In genomic region chr8:75030453-75031024, GRCm38 (mm10) we compare ENCODE assay signal across 21 mouse cellular contexts. TPM values are rescaled to one million over a fixed set of nuclear protein-coding genes. Genes with fewer than 3 reads are reported as not detected.
DNase-seq lines count a peak whose midpoint lies in the region; ATAC-seq and TF ChIP-seq lines count a peak whose summit lies in the region.
"Had no signal": no experiment of that assay in that cellular context is flagged by ENCODE, and none has a peak within 500 bp of the region (broad histone marks: within the 10 kb centered on the region; RNA-seq: fewer than 3 reads in every experiment).

No protein-coding gene starts in this region.

- H3K4me2 ChIP-seq in liver, embryonic 14.5 days (ENCODE audit: low read depth) = no peak overlapping the region
- H3K4me2 ChIP-seq in liver, postnatal 0 days (ENCODE audit: low read depth, low read length) = no peak overlapping the region
- H3K4me2 ChIP-seq in stomach, postnatal 0 days (replicated peaks; ENCODE audit: low read depth) = no peak overlapping the region
- H3K4me2 ChIP-seq in forebrain, embryonic 14.5 days (ENCODE audit: low read length) = no peak overlapping the region
- H3K4me2 ChIP-seq: forebrain, embryonic 12.5 days; hindbrain, embryonic 12.5 days; limb, embryonic 13.5 days; liver, embryonic 13.5 days; neural tube, embryonic 12.5 days had no signal

- intact Hi-C loops in heart, postnatal 10 days (cut with DNase I) = no loop called here

- no peak overlapping the region for H3K9ac ChIP-seq in liver, embryonic 14.5 days (replicated peaks)
- H3K9ac ChIP-seq in liver, postnatal 0 days (replicated peaks) = no peak overlapping the region
- H3K9ac ChIP-seq in stomach, postnatal 0 days (ENCODE audit: low read length) = no peak overlapping the region
- no peak overlapping the region for H3K9ac ChIP-seq in forebrain, embryonic 14.5 days (ENCODE audit: low read length)
- H3K9ac ChIP-seq: forebrain, embryonic 12.5 days; hindbrain, embryonic 12.5 days; limb, embryonic 13.5 days; liver, embryonic 13.5 days; neural tube, embryonic 12.5 days had no signal

- ATAC-seq in liver, embryonic 14.5 days (ENCODE audit: insufficient read depth) = no peak
- ATAC-seq in liver, postnatal 0 days = no peak
- ATAC-seq in G1E (ENCODE audit: extremely low read depth, insufficient number of reproducible peaks, low FRiP score, poor library complexity, severe bottlenecking) = no peak
- no peak for ATAC-seq in stomach, postnatal 0 days (ENCODE audit: low FRiP score, low TSS enrichment)
- ATAC-seq in forebrain, embryonic 14.5 days = no peak
- ATAC-seq: inflammation-experienced regulatory T-cells, adult 6 months had no signal

- no peaks in the 10 kb centered on the region for H3K9me3 ChIP-seq in liver, embryonic 14.5 days (ENCODE audit: control insufficient read depth, low read length)
- H3K9me3 ChIP-seq in liver, postnatal 0 days (ENCODE audit: low read length) = no peaks in the 10 kb centered on the region
- no peaks in the 10 kb centered on the region for H3K9me3 ChIP-seq in G1E (replicated peaks)
- no peaks in the 10 kb centered on the region for H3K9me3 ChIP-seq in stomach, postnatal 0 days (ENCODE audit: control insufficient read depth, low read length)
- H3K9me3 ChIP-seq in forebrain, embryonic 14.5 days (replicated peaks; ENCODE audit: control insufficient read depth, low read length) = no peaks in the 10 kb centered on the region
- H3K9me3 ChIP-seq: forebrain, embryonic 12.5 days; hindbrain, embryonic 12.5 days; limb, embryonic 13.5 days; liver, embryonic 13.5 days; megakaryocyte, embryonic 14.5 days; neural tube, embryonic 12.5 days had no signal

- TF ChIP-seq EP300 in liver, embryonic 14.5 days (IDR thresholded peaks at IDR 0.05; ENCODE audit: low read depth) = no peak
- no peak for TF ChIP-seq EP300 in liver, postnatal 0 days (IDR thresholded peaks at IDR 0.05; ENCODE audit: low read depth)
- TF ChIP-seq EP300 in stomach, postnatal 0 days (optimal IDR thresholded peaks at IDR 0.05) = no peak

- peaks cover 20% of the 10 kb centered on the region for H3K36me3 ChIP-seq in liver, embryonic 14.5 days (replicated peaks; ENCODE audit: control insufficient read depth, insufficient read depth, low read depth)
- H3K36me3 ChIP-seq in liver, postnatal 0 days (replicated peaks; ENCODE audit: insufficient read depth, low read length) = peaks cover 18% of the 10 kb centered on the region
- H3K36me3 ChIP-seq in G1E (replicated peaks) = peaks cover 56% of the 10 kb centered on the region
- H3K36me3 ChIP-seq in stomach, postnatal 0 days (ENCODE audit: control insufficient read depth, insufficient read depth, low read length) = peaks cover 6% of the 10 kb centered on the region; the same call in 1 of the 2 replicates
- peaks cover 45% of the 10 kb centered on the region for H3K36me3 ChIP-seq in forebrain, embryonic 14.5 days (ENCODE audit: control insufficient read depth, insufficient read depth, low read length)

- H3K4me1 ChIP-seq in liver, embryonic 14.5 days (replicated peaks; ENCODE audit: control insufficient read depth in 2 of 2, insufficient read depth in 2 of 2, low read length in 1 of 2) = peaks cover 0 to 11% of the 10 kb centered on the region in 2 experiments; a peak in 3 of 4 replicates
- H3K4me1 ChIP-seq in liver, postnatal 0 days (ENCODE audit: insufficient read depth) = peaks cover 12% of the 10 kb centered on the region; the same call in 1 of the 2 replicates
- peaks cover 19% of the 10 kb centered on the region for H3K4me1 ChIP-seq in G1E (ENCODE audit: insufficient read depth, low read depth, low read length)
- no peaks in the 10 kb centered on the region for H3K4me1 ChIP-seq in stomach, postnatal 0 days (replicated peaks; ENCODE audit: control insufficient read depth, insufficient read depth)
- no peaks in the 10 kb centered on the region for H3K4me1 ChIP-seq in forebrain, embryonic 14.5 days (ENCODE audit: control insufficient read depth, insufficient read depth, low read length)

- H3K4me3 ChIP-seq in liver, embryonic 14.5 days (ENCODE audit: insufficient read depth in 1 of 2, low read depth in 2 of 2, low read length in 2 of 2) = no peak overlapping the region
- no peak overlapping the region for H3K4me3 ChIP-seq in liver, postnatal 0 days (ENCODE audit: low read depth, low read length)
- no peak overlapping the region for H3K4me3 ChIP-seq in G1E (ENCODE audit: low read depth, low read length)
- no peak overlapping the region for H3K4me3 ChIP-seq in stomach, postnatal 0 days (ENCODE audit: low read depth, low read length)
- no peak overlapping the region for H3K4me3 ChIP-seq in forebrain, embryonic 14.5 days (ENCODE audit: low read depth, low read length)
- H3K4me3 ChIP-seq: forebrain, embryonic 12.5 days; hindbrain, embryonic 12.5 days; limb, embryonic 13.5 days; liver, embryonic 13.5 days; megakaryocyte, embryonic 14.5 days; neural tube, embryonic 12.5 days had no signal

- peak; percentile 53 for DNase-seq in heart, adult 11 months
- no peak for DNase-seq in heart, postnatal 10 days
- no peak for DNase-seq in liver, embryonic 14.5 days (ENCODE audit: low read depth in 3 of 3, low spot score in 3 of 3)
- DNase-seq in liver, postnatal 0 days = no peak
- DNase-seq in G1E (ENCODE audit: low spot score) = no peak
- DNase-seq in stomach, postnatal 0 days (ENCODE audit: low spot score) = no peak
- no peak for DNase-seq in forebrain, embryonic 14.5 days (ENCODE audit: low spot score)
- DNase-seq: B cell, adult 2 months; cerebellum, adult 2 months; gastrocnemius, postnatal 10 days; kidney, adult 9 months; kidney, postnatal 4 days; liver, embryonic 13.5 days; lung, postnatal 14 days; thymus, postnatal 36 days had no signal

- no peaks in the 10 kb centered on the region for H3K27me3 ChIP-seq in liver, embryonic 14.5 days (ENCODE audit: control insufficient read depth, insufficient read depth, low read length)
- H3K27me3 ChIP-seq in liver, postnatal 0 days (ENCODE audit: insufficient read depth, low read length) = no peaks in the 10 kb centered on the region
- no peaks in the 10 kb centered on the region for H3K27me3 ChIP-seq in G1E (ENCODE audit: insufficient read depth, low read length)
- no peaks in the 10 kb centered on the region for H3K27me3 ChIP-seq in stomach, postnatal 0 days (ENCODE audit: control insufficient read depth, insufficient read depth, low read length)
- H3K27me3 ChIP-seq in forebrain, embryonic 14.5 days (replicated peaks; ENCODE audit: control insufficient read depth, insufficient read depth, low read length) = no peaks in the 10 kb centered on the region
- H3K27me3 ChIP-seq: forebrain, embryonic 12.5 days; hindbrain, embryonic 12.5 days; limb, embryonic 13.5 days; liver, embryonic 13.5 days; megakaryocyte, embryonic 14.5 days; neural tube, embryonic 12.5 days had no signal

- no peak overlapping the region for H3K27ac ChIP-seq in liver, embryonic 14.5 days
- no peak overlapping the region for H3K27ac ChIP-seq in liver, postnatal 0 days (ENCODE audit: low read depth)
- no peak overlapping the region for H3K27ac ChIP-seq in stomach, postnatal 0 days (replicated peaks)
- no peak overlapping the region for H3K27ac ChIP-seq in forebrain, embryonic 14.5 days (ENCODE audit: low read depth, low read length)
- H3K27ac ChIP-seq: forebrain, embryonic 12.5 days; hindbrain, embryonic 12.5 days; limb, embryonic 13.5 days; liver, embryonic 13.5 days; neural tube, embryonic 12.5 days had no signal

- TF ChIP-seq CTCF in liver, embryonic 14.5 days (IDR thresholded peaks at IDR 0.05; ENCODE audit: low read depth) = peak; percentile 31; the same call in 1 of the 2 replicates
- no peak for TF ChIP-seq CTCF in liver, postnatal 0 days (IDR thresholded peaks at IDR 0.05; ENCODE audit: low read depth)
- TF ChIP-seq CTCF in G1E (IDR thresholded peaks at IDR 0.05; ENCODE audit: low read depth, low read length) = 0 out of 2 replicates have a peak, but pooled peaks have one; percentile 4
- peak; percentile 37 for TF ChIP-seq CTCF in stomach, postnatal 0 days (IDR thresholded peaks at IDR 0.05; ENCODE audit: low read depth)

- WGBS in liver, embryonic 14.5 days (ENCODE audit: insufficient replicate concordance) = 74% methylated on average over 3 of the region's 3 CpGs
- 90% methylated on average over 3 of the region's 3 CpGs for WGBS in liver, postnatal 0 days (ENCODE audit: insufficient replicate concordance)
- WGBS in stomach, postnatal 0 days = 87% methylated on average over 3 of the region's 3 CpGs
- 95% methylated on average over 3 of the region's 3 CpGs for WGBS in forebrain, embryonic 14.5 days

RNA-seq across cellular contexts. Expression of gene Tom1, which starts 3.0 kb away (rescaled TPM):
- 10 to 100 TPM; 68.8 to 70.6 TPM for total RNA-seq in heart, postnatal 10 days (2021)
- polyA plus RNA-seq in liver, embryonic 14.5 days (2012; rRNA removed) = 5.9 and 6.1 TPM in 2 replicates
- 9.2 and 9.6 TPM in 2 replicates for polyA plus RNA-seq in liver, embryonic 14.5 days (2014; fragmentation: Nextera tagmentation; extraction: Ambion mirVana)
- 16.6 and 17.9 TPM in 2 replicates for polyA plus RNA-seq in liver, postnatal 0 days (2015; fragmentation: Nextera tagmentation; extraction: Ambion mirVana)
- 42.6 and 55.8 TPM in 2 replicates for total RNA-seq in G1E (2014; fragmentation: Nextera tagmentation)
- 27.7 and 29.4 TPM in 2 replicates for total RNA-seq in G1E (2017)
- polyA plus RNA-seq in G1E (2012) = 15.4 and 17.4 TPM in 2 replicates
- polyA plus RNA-seq in stomach, postnatal 0 days (2015; fragmentation: Nextera tagmentation; extraction: Ambion mirVana) = 39.2 and 45.6 TPM in 2 replicates
- 16.5 and 16.9 TPM in 2 replicates for polyA plus RNA-seq in forebrain, embryonic 14.5 days (2014; fragmentation: Nextera tagmentation; extraction: Ambion mirVana)

RNA-seq across cellular contexts. Expression of gene Hmgxb4, which starts 37.4 kb away (rescaled TPM):
- total RNA-seq in heart, postnatal 10 days (2021) = 10 to 100 TPM; 16.9 to 19.0 TPM
- 10.4 and 13.2 TPM in 2 replicates for polyA plus RNA-seq in liver, embryonic 14.5 days (2012; rRNA removed)
- 10.3 and 14.5 TPM in 2 replicates for polyA plus RNA-seq in liver, embryonic 14.5 days (2014; fragmentation: Nextera tagmentation; extraction: Ambion mirVana)
- polyA plus RNA-seq in liver, postnatal 0 days (2015; fragmentation: Nextera tagmentation; extraction: Ambion mirVana) = 5.5 and 6.6 TPM in 2 replicates
- total RNA-seq in G1E (2014; fragmentation: Nextera tagmentation) (52.1 and 67.0 TPM in 2 replicates), G1E (2017) (38.3 and 43.5 TPM in 2 replicates)
- 14.8 and 16.1 TPM in 2 replicates for polyA plus RNA-seq in G1E (2012)
- 9.9 and 11.4 TPM in 2 replicates for polyA plus RNA-seq in stomach, postnatal 0 days (2015; fragmentation: Nextera tagmentation; extraction: Ambion mirVana)
- 50.0 and 56.9 TPM in 2 replicates for polyA plus RNA-seq in forebrain, embryonic 14.5 days (2014; fragmentation: Nextera tagmentation; extraction: Ambion mirVana)
